Mouse (Mus musculus) C2C12 (cell line): ENCODE results near the gene Wdr25.

Source experiments
- CTCF ChIP-seq: IDR thresholded peaks from one replicate; pipeline ENCODE4 v1.5.1; 2011; ENCODE audit not compliant: control insufficient read depth, insufficient read depth, insufficient read length
- MAX ChIP-seq: IDR thresholded peaks from one replicate; pipeline ENCODE4 v1.6.1; 2011; ENCODE audit warnings: mild to moderate bottlenecking, control low read depth
- MYOG ChIP-seq: IDR thresholded peaks from one replicate; pipeline ENCODE4 v1.6.1; 2011; ENCODE audit not compliant: control insufficient read depth, insufficient read length; ENCODE audit errors: extremely low read depth
- USF1 ChIP-seq: IDR thresholded peaks from one replicate; pipeline ENCODE4 v1.6.1; 2011; ENCODE audit warnings: low read depth, mild to moderate bottlenecking, control low read depth, moderate library complexity

GRCm38 (mm10) chr12:108873122-108873521 lies 20.3 kb upstream of the Wdr25 start:
- TF ChIP-seq CTCF (no peak), MAX (no peak), USF1 (peak; percentile 54), MYOG (no peak)
